Mouse (Mus musculus) stomach, embryonic 14.5 days (tissue): ENCODE data around the gene Trmt112. TPM values are rescaled to one million over a fixed set of nuclear protein-coding genes. Genes with fewer than 3 reads are reported as not detected.

Experiments used
- ATAC-seq: fragments of 200-750 bp; cut with Nextera tagmentation; 2 replicates; pipeline ENCODE4 v1.8.0; 2017; ENCODE audit warnings: low read depth, moderate TSS enrichment; ENCODE audit not compliant: insufficient number of reproducible peaks, insufficient read depth, low FRiP score
- H3K27ac ChIP-seq: fragments of 300-500 bp; sonication (generic); 2 replicates; pipeline ENCODE4 v1.5.1; 2014; ENCODE audit warnings: mild to moderate bottlenecking, low read length, moderate library complexity, mixed read lengths
- H3K27me3 ChIP-seq: fragments of 300-500 bp; sonication (generic); 2 replicates; pipeline ENCODE4 v1.6.1; 2014; ENCODE audit warnings: low read length, control low read depth, mixed read lengths; ENCODE audit not compliant: control insufficient read depth, insufficient read depth
- H3K36me3 ChIP-seq: fragments of 300-500 bp; sonication (generic); 2 replicates; pipeline ENCODE4 v1.6.1; 2014; ENCODE audit warnings: mild to moderate bottlenecking, control low read depth, low read length, moderate library complexity, mixed read lengths; ENCODE audit not compliant: control insufficient read depth, insufficient read depth
- H3K4me1 ChIP-seq: fragments of 300-500 bp; sonication (generic); 2 replicates; pipeline ENCODE4 v1.6.1; 2014; ENCODE audit warnings: low read length, control low read depth, mixed read lengths; ENCODE audit not compliant: control insufficient read depth, insufficient read depth
- H3K4me2 ChIP-seq: fragments of 300-500 bp; sonication (generic); replicated peaks from 2 replicates; pipeline ENCODE4 v1.6.1; 2014; ENCODE audit warnings: low read depth, low read length, control low read depth
- H3K4me3 ChIP-seq: fragments of 300-500 bp; sonication (generic); 2 replicates; pipeline ENCODE4 v1.5.1; 2014; ENCODE audit warnings: low read depth, low read length, control low read depth
- H3K9ac ChIP-seq: fragments of 300-500 bp; sonication (generic); replicated peaks from 2 replicates; pipeline ENCODE4 v1.6.1; 2014; ENCODE audit warnings: low read depth, mild to moderate bottlenecking, control low read depth, low read length, moderate library complexity, mixed read lengths
- H3K9me3 ChIP-seq: fragments of 300-500 bp; sonication (generic); 2 replicates; pipeline ENCODE4 v1.6.1; 2016; ENCODE audit warnings: low read depth, low read length, control low read depth; ENCODE audit not compliant: control insufficient read depth
- WGBS: fragments of 180-500 bp; shearing (Covaris S2); extraction: QIAGEN DNeasy Blood & Tissue Kit; methylation state at CpG from one replicate; pipeline ENCODE4 v1.1.7; 2014; 5-methylcytosine and 5-hydroxymethylcytosine counted together
- polyA plus RNA-seq: library from polyadenylated mRNA; unstranded; fragments of >200 nt; fragmentation: Nextera tagmentation; extraction: Ambion mirVana; gene quantifications from 2 replicates; pipeline ENCODE4 v1.2.1, GENCODE M21; 2014

The Trmt112 gene
- polyA plus RNA-seq: 152 and 158 TPM in 2 replicates

- Histone ChIP-seq H3K4me2 (peak within 1 kb of the TSS; percentile 88), H3K4me3 (peak within 1 kb of the TSS; percentile 57), H3K27ac (peak within 1 kb of the TSS; percentile 99), H3K9me3 (no peaks in the 10 kb centered on the region), H3K4me1 (peaks cover 20% of the 10 kb centered on the region; the same call in 1 of the 2 replicates), H3K27me3 (no peaks in the 10 kb centered on the region), H3K36me3 (peaks cover 40% of the 10 kb centered on the region), H3K9ac (peak within 1 kb of the TSS; percentile 45)
- under 1% methylated on average over 65 of the region's 65 CpGs for WGBS
- peak; percentile 91 for ATAC-seq
These were observed at the start of gene Trmt112, which contains the start of gene Prdx5 for GRCm38 (mm10) chr19:6909507-6910289. Gene Trmt112 (plus strand): TSS chr19:6909698. Gene Prdx5 (minus strand): TSS chr19:6910106.

- no peak for ATAC-seq
- WGBS: 80% methylated on average over 3 of the region's 3 CpGs
- no peaks in the 10 kb centered on the region for H3K36me3 ChIP-seq
These were observed 49.5 kb upstream of the Trmt112 start for GRCm38 (mm10) chr19:6859971-6860370.

GRCm38 (mm10) chr19:6860706-6861105 lies 48.8 kb upstream of the Trmt112 start:
- 75% methylated on average over 6 of the region's 6 CpGs for WGBS
- H3K4me2 ChIP-seq: no peak overlapping the region
- no peak overlapping the region for H3K9ac ChIP-seq
- H3K4me3 ChIP-seq: no peak overlapping the region
- no peaks in the 10 kb centered on the region for H3K9me3 ChIP-seq
- H3K27ac ChIP-seq: no peak overlapping the region
- H3K27me3 ChIP-seq: no peaks in the 10 kb centered on the region
- H3K36me3 ChIP-seq: no peaks in the 10 kb centered on the region
- no peak for ATAC-seq
- 0 out of 2 replicates have a peak, but pooled peaks cover 4% of the 10 kb centered on the region for H3K4me1 ChIP-seq

More at GRCm38 (mm10) chr19:6859971-6860370, 49.5 kb upstream of the Trmt112 start:
- H3K9ac ChIP-seq: no peak overlapping the region
- 0 out of 2 replicates have a peak, but pooled peaks cover 9% of the 10 kb centered on the region for H3K4me1 ChIP-seq
- no peaks in the 10 kb centered on the region for H3K27me3 ChIP-seq
- no peak overlapping the region for H3K27ac ChIP-seq
- H3K4me2 ChIP-seq: no peak overlapping the region
- H3K9me3 ChIP-seq: no peaks in the 10 kb centered on the region
- H3K4me3 ChIP-seq: no peak overlapping the region

GRCm38 (mm10) chr19:6861451-6861850 lies 48.0 kb upstream of the Trmt112 start:
- Histone ChIP-seq H3K36me3 (no peaks in the 10 kb centered on the region), H3K4me3 (no peak overlapping the region), H3K9ac (no peak overlapping the region), H3K9me3 (no peaks in the 10 kb centered on the region), H3K27me3 (no peaks in the 10 kb centered on the region), H3K4me2 (no peak overlapping the region), H3K4me1 (no peaks in the 10 kb centered on the region), H3K27ac (no peak overlapping the region)
- no peak for ATAC-seq
- WGBS: 85% methylated on average over 4 of the region's 4 CpGs

GRCm38 (mm10) chr19:6869355-6869754 lies 40.1 kb upstream of the Trmt112 start:
- no peak overlapping the region for H3K9ac ChIP-seq
- ATAC-seq: peak; percentile 56; the same call in 1 of the 2 replicates
- 1% methylated on average over 5 of the region's 5 CpGs for WGBS

GRCm38 (mm10) chr19:6871574-6872271 lies 37.8 kb upstream of the Trmt112 start:
- Histone ChIP-seq H3K36me3 (no peaks in the 10 kb centered on the region), H3K9me3 (no peaks in the 10 kb centered on the region), H3K4me2 (no peak overlapping the region), H3K27me3 (no peaks in the 10 kb centered on the region), H3K4me3 (no peak overlapping the region), H3K4me1 (peaks cover 3% of the 10 kb centered on the region; the same call in 1 of the 2 replicates), H3K9ac (no peak overlapping the region), H3K27ac (no peak overlapping the region)
- ATAC-seq: 0 out of 2 replicates have a peak, but pooled peaks have one; percentile 14
- WGBS: 60% methylated on average over 5 of the region's 5 CpGs

More at GRCm38 (mm10) chr19:6869355-6869754, 40.1 kb upstream of the Trmt112 start:
- H3K4me3 ChIP-seq: peak overlapping the region; percentile 16; the same call in 1 of the 2 replicates
- no peaks in the 10 kb centered on the region for H3K36me3 ChIP-seq
- H3K4me2 ChIP-seq: peak overlapping the region; percentile 36
- no peaks in the 10 kb centered on the region for H3K9me3 ChIP-seq
- H3K4me1 ChIP-seq: peaks cover 3% of the 10 kb centered on the region; the same call in 1 of the 2 replicates
- no peaks in the 10 kb centered on the region for H3K27me3 ChIP-seq
- no peak overlapping the region for H3K27ac ChIP-seq

GRCm38 (mm10) chr19:6872701-6873100 lies 36.8 kb upstream of the Trmt112 start:
- Histone ChIP-seq H3K27ac (no peak overlapping the region), H3K36me3 (no peaks in the 10 kb centered on the region), H3K9me3 (no peaks in the 10 kb centered on the region), H3K4me3 (no peak overlapping the region), H3K4me1 (peaks cover 3% of the 10 kb centered on the region; the same call in 1 of the 2 replicates), H3K4me2 (no peak overlapping the region), H3K27me3 (no peaks in the 10 kb centered on the region), H3K9ac (no peak overlapping the region)
- no peak for ATAC-seq
- 78% methylated on average over 3 of the region's 3 CpGs for WGBS

- Histone ChIP-seq H3K9me3 (no peaks in the 10 kb centered on the region), H3K4me1 (peaks cover 3% of the 10 kb centered on the region; the same call in 1 of the 2 replicates), H3K36me3 (no peaks in the 10 kb centered on the region), H3K4me2 (no peak overlapping the region), H3K4me3 (no peak overlapping the region), H3K27me3 (no peaks in the 10 kb centered on the region), H3K9ac (no peak overlapping the region), H3K27ac (no peak overlapping the region)
- WGBS: 65% methylated on average over 1 of the region's 1 CpGs
- no peak for ATAC-seq
These were observed 35.2 kb upstream of the Trmt112 start for GRCm38 (mm10) chr19:6874257-6874656.
